Mouse (Mus musculus): ENCODE results near the gene Jagn1.

Jagn1 gene

GRCm38 (mm10) chr6:113473715-113474114 lies 31.3 kb downstream of the Jagn1 start:
- DNase-seq (ENCODE audit: low spot score) = no peak

DNA sequence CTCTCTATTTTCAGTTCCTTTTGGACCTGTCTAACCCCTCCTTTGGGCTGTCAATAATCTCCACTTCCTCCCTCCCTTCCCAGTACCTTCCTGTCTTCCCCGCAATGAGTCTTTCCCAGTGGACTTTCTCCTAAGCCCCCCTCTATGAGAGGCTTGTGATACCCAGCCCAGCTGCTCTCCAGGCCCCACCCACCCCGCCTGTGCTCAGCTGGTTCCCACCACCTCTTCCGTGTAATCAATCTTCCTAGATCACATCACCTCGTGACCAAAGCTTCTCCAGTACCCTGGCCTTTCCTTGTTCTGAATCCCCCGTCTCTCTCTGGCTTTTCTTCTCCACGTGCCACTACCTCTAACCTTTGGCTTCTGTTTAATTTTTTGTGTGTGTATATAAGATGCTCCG lies 35.0 kb downstream of the Jagn1 start:
- DNase-seq (ENCODE audit: low spot score) = no peak

DNA sequence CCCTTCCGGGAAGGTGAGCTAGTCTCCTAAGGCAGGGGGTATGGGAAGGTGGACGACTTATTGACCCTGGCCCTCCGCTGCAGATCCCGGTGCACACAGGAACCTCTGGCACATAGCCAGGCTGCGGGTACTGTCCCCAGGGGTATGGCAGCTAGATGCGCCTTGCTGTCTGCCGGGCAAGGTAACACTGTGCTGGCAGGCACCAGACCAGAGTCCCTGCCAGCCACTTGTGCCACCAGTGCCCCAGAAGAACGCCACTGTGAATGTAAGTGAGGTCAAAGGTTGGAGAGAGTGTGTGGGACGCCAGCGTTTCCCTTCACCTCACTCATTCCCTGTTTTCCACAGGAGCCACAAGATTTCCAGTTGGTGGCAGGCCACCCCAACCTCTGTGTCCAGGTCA lies 36.5 kb downstream of the Jagn1 start:
- DNase-seq (ENCODE audit: low spot score) = no peak

GRCm38 (mm10) chr6:113480555-113481373 lies 38.4 kb downstream of the Jagn1 start:
- DNase-seq (ENCODE audit: low spot score) = no peak

- peak; percentile 43 for DNase-seq (ENCODE audit: low spot score)
Observed at GRCm38 (mm10) chr6:113482477-113483099, 40.2 kb downstream of the Jagn1 start.

DNA sequence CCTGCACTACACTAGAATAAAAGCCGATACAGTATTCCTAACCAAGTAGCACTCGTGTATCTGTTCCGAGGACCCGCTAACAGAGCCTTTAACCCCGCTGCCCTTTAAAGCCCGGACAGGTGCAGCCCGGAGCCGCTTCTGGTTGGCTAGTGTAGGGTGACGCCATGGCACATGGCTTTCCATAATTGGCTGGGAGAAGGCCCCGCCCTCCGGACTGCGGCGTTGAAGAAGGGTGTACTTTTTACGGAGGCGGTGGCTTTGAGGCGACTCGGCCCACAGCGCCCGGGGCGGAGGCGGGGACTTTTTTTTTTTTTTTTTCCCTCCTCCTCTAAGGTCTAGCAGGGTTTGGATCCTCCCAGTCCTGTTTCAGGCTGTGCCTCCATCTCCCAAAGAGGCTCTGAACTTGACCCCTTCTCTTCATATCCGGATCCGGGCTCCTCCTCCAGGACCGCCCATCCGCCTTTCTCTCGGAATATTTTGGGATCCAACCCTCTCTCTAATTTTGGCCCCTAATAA lies 40.8 kb downstream of the Jagn1 start, which contains the start of gene Creld1:
TSS of gene Creld1 (plus strand) at position 198 of the 516 bp plus-strand sequence.
- DNase-seq (ENCODE audit: low spot score) = peak; percentile 96

DNA sequence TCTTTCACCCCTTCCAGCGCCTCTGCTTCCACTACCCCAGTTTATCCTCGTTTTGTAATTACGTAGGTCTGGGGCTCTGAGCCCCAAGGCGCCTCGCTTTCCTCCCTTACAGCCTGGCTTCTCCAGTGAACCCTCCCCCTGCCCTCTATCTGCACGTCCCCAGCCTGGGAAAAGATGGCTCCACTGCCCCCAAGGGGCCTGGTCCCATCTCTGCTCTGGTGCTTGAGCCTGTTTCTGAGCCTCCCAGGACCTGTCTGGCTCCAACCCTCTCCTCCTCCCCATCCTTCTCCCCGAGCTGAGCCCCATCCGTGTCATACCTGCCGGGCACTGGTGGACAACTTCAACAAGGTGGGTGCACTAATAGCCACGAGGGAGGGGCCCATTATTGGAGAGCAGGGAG lies 41.4 kb downstream of the Jagn1 start:
- peak; percentile 42 for DNase-seq (ENCODE audit: low spot score)

DNA sequence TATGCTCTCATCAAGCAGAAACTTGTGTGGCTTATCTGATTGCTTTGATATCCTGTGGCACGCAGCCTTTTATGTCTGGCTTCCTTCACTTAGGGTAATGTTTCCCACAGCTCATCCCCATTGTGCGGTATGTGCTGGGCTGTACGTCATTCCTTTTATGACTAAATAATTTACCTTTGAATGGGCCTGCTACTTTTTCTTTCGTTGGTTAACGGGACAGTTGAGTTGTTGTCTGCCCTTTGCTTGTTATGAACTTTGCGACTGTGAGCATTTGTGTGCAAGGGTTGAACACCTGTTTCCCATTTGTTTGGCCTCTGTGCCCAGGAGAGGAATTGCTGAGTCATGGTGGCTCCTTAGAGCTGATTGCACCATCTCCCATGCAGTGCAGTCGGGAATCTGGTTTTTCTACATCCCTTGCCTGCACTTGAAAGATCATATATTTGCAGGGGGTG lies 44.8 kb downstream of the Jagn1 start:
- peak; percentile 74 for DNase-seq (ENCODE audit: low spot score)

GRCm38 (mm10) chr6:113489410-113489809 lies 47.0 kb downstream of the Jagn1 start:
- no peak for DNase-seq (ENCODE audit: low spot score)

- DNase-seq (ENCODE audit: low spot score) = no peak
Observed at GRCm38 (mm10) chr6:113492101-113492864, 49.9 kb downstream of the Jagn1 start.

DNA sequence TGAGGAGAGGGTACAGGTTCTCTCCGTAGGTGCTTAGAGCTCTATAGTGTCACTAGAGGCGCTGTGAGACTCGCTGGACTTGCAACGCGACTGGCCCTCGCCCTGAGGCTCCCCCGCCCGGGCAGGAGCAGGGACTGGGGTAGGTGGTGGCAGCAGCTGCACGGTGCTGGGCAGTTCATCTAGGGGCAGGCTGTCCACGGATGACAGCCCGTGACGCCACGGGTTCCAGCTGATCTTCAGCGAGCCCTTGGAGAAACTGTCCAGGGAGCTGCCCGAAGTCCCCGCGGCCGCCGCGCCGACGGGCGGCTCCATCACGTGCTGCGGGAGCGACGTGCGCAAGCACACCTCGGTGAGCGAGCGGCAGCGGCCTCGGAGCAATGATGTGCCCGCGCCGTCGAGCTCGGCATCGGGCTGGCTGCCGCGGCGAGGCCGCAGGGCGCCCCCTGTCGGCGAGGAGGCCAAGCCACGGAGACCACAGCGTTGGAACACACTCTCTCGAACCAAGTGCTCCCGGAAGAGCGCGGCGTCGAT lies 52.0 kb downstream of the Jagn1 start:
- peak; percentile 81 for DNase-seq (ENCODE audit: low spot score)

GRCm38 (mm10) chr6:113495071-113495675 lies 52.8 kb downstream of the Jagn1 start:
- DNase-seq (ENCODE audit: low spot score) = no peak
